Mouse (Mus musculus) splenic B cell, adult 2 months (primary cell): ENCODE results near the gene Ptprh.

ENCODE experiments used
- DNase-seq: peaks from one replicate; pipeline ENCODE4 v3.0.0-alpha.2; 2011; ENCODE audit warnings: low read depth, low spot score
- H3K27me3 ChIP-seq: 2 replicates; pipeline ENCODE4 v1.6.1; 2012; ENCODE audit warnings: mild to moderate bottlenecking, low read length, moderate library complexity, mixed read lengths; ENCODE audit not compliant: control insufficient read depth, poor library complexity, insufficient read depth, severe bottlenecking
- H3K36me3 ChIP-seq: 2 replicates; pipeline ENCODE4 v1.6.1; 2012; ENCODE audit warnings: mild to moderate bottlenecking, low read length, moderate library complexity, mixed read lengths; ENCODE audit not compliant: control insufficient read depth, poor library complexity, insufficient read depth, severe bottlenecking

Ptprh gene

GRCm38 (mm10) chr7:4603873-4604272 is at the start of gene Ptprh:
Gene Ptprh (minus strand): TSS chr7:4604041.
- Histone ChIP-seq H3K36me3 (no peaks in the 10 kb centered on the region), H3K27me3 (no peaks in the 10 kb centered on the region; the same call in 1 of the 2 replicates)
- DNase-seq, result no peak

DNA sequence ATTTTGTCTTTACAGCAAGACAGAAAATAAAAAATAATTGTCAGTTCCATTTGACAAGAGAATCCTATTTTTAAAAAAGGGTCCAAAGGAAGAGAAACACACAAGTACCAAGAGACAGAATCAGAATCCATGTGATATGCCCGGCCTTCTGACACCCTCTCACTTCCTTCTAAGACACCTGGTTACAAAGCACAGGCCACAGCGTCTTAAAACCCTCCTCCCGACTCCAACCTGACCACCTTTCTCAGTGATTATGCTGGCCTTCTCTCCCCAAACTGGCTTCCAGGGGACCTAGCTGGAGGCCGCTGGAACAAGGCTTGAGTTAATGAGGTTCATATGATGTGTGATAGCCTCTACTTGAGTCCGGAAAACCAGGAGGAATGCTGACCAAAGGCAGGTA is 49.5 kb upstream of the Ptprh start:
- H3K27me3 ChIP-seq, result no peaks in the 10 kb centered on the region
- H3K36me3 ChIP-seq, result no peaks in the 10 kb centered on the region
- peak; percentile 60 for DNase-seq

- Histone ChIP-seq H3K27me3 (no peaks in the 10 kb centered on the region), H3K36me3 (no peaks in the 10 kb centered on the region)
- peak; percentile 29 for DNase-seq
Observed at GRCm38 (mm10) chr7:4652726-4653125, 48.9 kb upstream of the Ptprh start.

DNA sequence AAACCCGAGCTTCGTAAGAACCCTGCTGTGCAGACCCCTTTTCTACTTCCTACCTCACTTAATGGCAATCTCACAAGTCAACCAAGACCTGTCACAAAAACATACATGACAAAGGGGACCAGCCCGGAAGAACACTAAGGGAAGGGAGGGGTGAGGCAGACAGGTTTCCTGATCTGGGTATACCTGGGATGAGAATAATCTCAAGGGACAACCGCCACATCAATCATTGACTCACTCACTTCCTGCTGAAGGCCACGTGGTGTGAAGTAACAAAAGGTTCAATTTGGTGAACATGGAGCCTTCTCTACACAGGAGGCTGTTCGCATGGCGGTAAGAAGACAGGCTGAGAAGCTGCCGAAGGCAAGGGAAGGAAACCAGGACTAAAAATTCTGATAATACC is 47.7 kb upstream of the Ptprh start:
- DNase-seq, result peak; percentile 64

DNA sequence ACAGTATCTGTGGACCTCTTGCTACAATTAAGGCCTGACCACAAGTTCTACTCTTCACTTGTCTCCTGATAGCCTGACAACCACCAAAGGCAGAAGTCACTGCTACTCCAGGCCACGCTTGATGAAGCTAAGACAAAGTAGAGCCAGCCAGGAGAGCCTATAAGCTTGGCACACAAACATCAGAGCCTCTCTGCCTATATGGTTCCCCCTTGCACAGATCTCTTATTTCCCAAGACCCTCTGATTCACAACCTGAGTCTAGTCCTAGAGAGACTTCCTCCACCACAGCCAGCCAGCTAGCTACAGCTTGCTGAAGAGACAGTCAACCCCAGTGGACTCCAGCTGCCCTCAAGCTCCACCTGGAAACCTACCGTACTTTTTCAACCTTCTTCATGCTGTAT is 44.2 kb upstream of the Ptprh start:
- peaks cover 2% of the 10 kb centered on the region for H3K36me3 ChIP-seq
- DNase-seq, result peak; percentile 26
- H3K27me3 ChIP-seq, result no peaks in the 10 kb centered on the region

More for the DNA sequence above, 47.7 kb upstream of the Ptprh start:
- H3K27me3 ChIP-seq, result no peaks in the 10 kb centered on the region
- H3K36me3 ChIP-seq, result peaks cover 2% of the 10 kb centered on the region

- Histone ChIP-seq H3K36me3 (peaks cover 4% of the 10 kb centered on the region), H3K27me3 (no peaks in the 10 kb centered on the region)
- peak; percentile 82 for DNase-seq
Observed at GRCm38 (mm10) chr7:4647291-4647690, 43.5 kb upstream of the Ptprh start.

GRCm38 (mm10) chr7:4646806-4647205 is 43.0 kb upstream of the Ptprh start:
- Histone ChIP-seq H3K27me3 (no peaks in the 10 kb centered on the region), H3K36me3 (peaks cover 8% of the 10 kb centered on the region)
- DNase-seq, result no peak

GRCm38 (mm10) chr7:4643225-4643624 is 39.4 kb upstream of the Ptprh start:
- DNase-seq, result no peak
- no peaks in the 10 kb centered on the region for H3K27me3 ChIP-seq
- H3K36me3 ChIP-seq, result peaks cover 21% of the 10 kb centered on the region

- no peak for DNase-seq
- H3K36me3 ChIP-seq, result peaks cover 29% of the 10 kb centered on the region
Observed at GRCm38 (mm10) chr7:4641956-4642355, 38.1 kb upstream of the Ptprh start.

GRCm38 (mm10) chr7:4641155-4641554 is 37.3 kb upstream of the Ptprh start:
- Histone ChIP-seq H3K36me3 (peaks cover 27% of the 10 kb centered on the region), H3K27me3 (no peaks in the 10 kb centered on the region)
- DNase-seq, result no peak

More at GRCm38 (mm10) chr7:4641956-4642355, 38.1 kb upstream of the Ptprh start:
- no peaks in the 10 kb centered on the region for H3K27me3 ChIP-seq

GRCm38 (mm10) chr7:4636179-4636578 is 32.3 kb upstream of the Ptprh start:
- Histone ChIP-seq H3K36me3 (peaks cover 43% of the 10 kb centered on the region), H3K27me3 (no peaks in the 10 kb centered on the region)
- DNase-seq, result no peak

DNA sequence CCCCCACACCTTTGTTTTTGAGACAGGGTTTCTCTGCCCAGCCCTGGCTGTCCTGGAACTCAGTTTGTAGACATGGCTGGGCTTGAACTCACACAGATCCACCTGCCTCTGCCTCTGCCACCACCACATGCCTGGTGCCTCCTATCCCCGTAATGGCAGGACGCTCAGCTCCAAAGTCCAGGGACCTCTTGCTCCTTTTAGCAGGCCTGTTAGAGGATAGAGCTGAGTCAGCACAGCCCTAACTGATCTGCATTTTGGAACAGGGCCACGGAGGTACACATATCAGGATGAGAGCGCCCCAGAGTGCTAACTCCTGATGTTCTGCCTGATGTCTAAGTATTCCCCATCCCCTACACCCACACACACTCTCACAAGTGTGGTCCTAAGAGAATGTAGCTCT is 27.2 kb upstream of the Ptprh start, which contains the start of gene Tmem86b:
Gene Tmem86b, minus strand, starts transcription at position 392 of the 400 bp plus-strand sequence.
- no peak for DNase-seq
- H3K36me3 ChIP-seq, result peaks cover 25% of the 10 kb centered on the region
- no peaks in the 10 kb centered on the region for H3K27me3 ChIP-seq

DNA sequence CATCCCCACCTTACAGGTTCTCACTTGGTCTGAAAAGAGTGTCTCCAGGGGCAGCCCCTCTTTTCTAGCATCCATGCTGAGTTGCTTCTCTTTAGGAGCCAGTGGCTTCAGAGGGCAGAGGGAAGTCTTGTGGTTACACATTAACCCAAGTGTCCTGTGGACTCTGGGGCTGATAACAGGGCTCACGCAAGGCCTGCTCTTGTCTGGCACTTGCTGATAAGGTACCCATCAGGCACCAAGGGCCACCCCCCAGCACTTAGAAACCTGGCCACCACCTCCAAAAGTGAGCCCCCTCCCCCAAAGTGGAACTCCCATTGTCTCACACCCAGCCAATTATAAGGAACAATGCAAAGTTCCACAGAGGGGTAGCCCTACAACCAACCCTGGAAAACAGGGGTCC is 26.4 kb upstream of the Ptprh start:
- no peaks in the 10 kb centered on the region for H3K27me3 ChIP-seq

GRCm38 (mm10) chr7:4629586-4629985 is 25.7 kb upstream of the Ptprh start:
- Histone ChIP-seq H3K27me3 (no peaks in the 10 kb centered on the region), H3K36me3 (peaks cover 19% of the 10 kb centered on the region)

More for the DNA sequence above, 26.4 kb upstream of the Ptprh start:
- H3K36me3 ChIP-seq, result peaks cover 23% of the 10 kb centered on the region
- DNase-seq, result no peak

GRCm38 (mm10) chr7:4625928-4626327 is 22.1 kb upstream of the Ptprh start:
- Histone ChIP-seq H3K36me3 (peaks cover 1% of the 10 kb centered on the region; the same call in 1 of the 2 replicates), H3K27me3 (no peaks in the 10 kb centered on the region)
- peak; percentile 14 for DNase-seq

More at GRCm38 (mm10) chr7:4629586-4629985, 25.7 kb upstream of the Ptprh start:
- no peak for DNase-seq

DNA sequence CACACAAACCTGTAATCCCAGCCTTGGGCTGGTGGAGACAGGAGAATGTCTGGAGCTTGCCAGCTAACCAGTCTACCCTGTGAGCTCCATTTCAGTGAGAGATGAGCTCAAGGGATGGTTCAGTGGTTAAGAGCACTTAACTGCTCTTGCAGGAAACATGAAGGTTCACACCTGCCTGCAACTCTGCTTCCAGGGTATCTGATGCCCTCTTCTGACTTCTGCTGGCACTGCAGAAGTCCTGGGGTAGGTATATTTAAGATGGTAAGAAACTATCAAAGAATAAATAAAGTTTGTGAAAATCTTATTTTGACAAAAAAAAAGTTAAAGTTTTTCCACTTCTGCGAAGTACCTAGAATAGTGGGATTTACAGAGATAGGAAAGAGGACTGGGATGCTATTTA is 20.5 kb upstream of the Ptprh start:
- Histone ChIP-seq H3K27me3 (no peaks in the 10 kb centered on the region), H3K36me3 (no peaks in the 10 kb centered on the region)
- DNase-seq, result peak; percentile 54
